Mouse (Mus musculus): ENCODE measurements around the gene Tmem185b. TPM values are rescaled to one million over a fixed set of nuclear protein-coding genes. Genes with fewer than 3 reads are reported as not detected.

Gene Tmem185b
- 18.2 TPM for polyA plus RNA-seq (2014; fragmentation: Illumina TruSeq; extraction: RNeasy Lipid Tissue Mini Kit (QIAGEN cat#74804); ENCODE audit: low replicate concordance)

GRCm38 (mm10) chr1:119525689-119526591 lies at the start of gene Tmem185b:
Tmem185b (plus strand) TSS chr1:119526160.

GRCm38 (mm10) chr1:119504260-119505062 lies 21.5 kb upstream of the Tmem185b start, which contains the start of gene Ralb:
Ralb (minus strand) TSS chr1:119504794.

Other genes starting within 250 kb of the Tmem185b start
- 0.33 TPM for gene Inhbb, start 103.9 kb upstream of the Tmem185b start, polyA plus RNA-seq (2014; fragmentation: Illumina TruSeq; extraction: RNeasy Lipid Tissue Mini Kit (QIAGEN cat#74804); ENCODE audit: low replicate concordance)
- 7.4 TPM for gene Ralb, start 21.4 kb upstream of the Tmem185b start, polyA plus RNA-seq (2014; fragmentation: Illumina TruSeq; extraction: RNeasy Lipid Tissue Mini Kit (QIAGEN cat#74804); ENCODE audit: low replicate concordance)
- gene Epb41l5, start 122.8 kb downstream of the Tmem185b start, polyA plus RNA-seq (2014; fragmentation: Illumina TruSeq; extraction: RNeasy Lipid Tissue Mini Kit (QIAGEN cat#74804); ENCODE audit: low replicate concordance): 19.0 TPM

Measured in small intestine, adult 10 weeks (tissue).